Mouse (Mus musculus) erythroblast, embryonic 14.5 days (primary cell): ENCODE data around the gene Ldhd. TPM values are rescaled to one million over a fixed set of nuclear protein-coding genes. Genes with fewer than 3 reads are reported as not detected.

ENCODE experiments used
- H3K27me3 ChIP-seq: 2 replicates; pipeline ENCODE4 v1.6.1; 2012; ENCODE audit warnings: inconsistent platforms; ENCODE audit not compliant: control insufficient read depth
- H3K36me3 ChIP-seq: 2 replicates; pipeline ENCODE4 v1.6.1; 2012; ENCODE audit warnings: mild to moderate bottlenecking, inconsistent platforms; ENCODE audit not compliant: control insufficient read depth
- H3K4me1 ChIP-seq: 2 replicates; pipeline ENCODE4 v1.6.1; 2012; ENCODE audit warnings: inconsistent platforms; ENCODE audit not compliant: control insufficient read depth
- H3K4me3 ChIP-seq: replicated peaks from 2 replicates; pipeline ENCODE3; 2012; ENCODE audit warnings: moderate library complexity, mild to moderate bottlenecking, inconsistent platforms
- H3K9me3 ChIP-seq: 2 replicates; pipeline ENCODE4 v1.6.1; 2012; ENCODE audit warnings: low read length, inconsistent platforms, mixed read lengths; ENCODE audit not compliant: control insufficient read depth
- GATA1 ChIP-seq: IDR thresholded peaks from 2 replicates; pipeline ENCODE4 v1.6.1; 2012; ENCODE audit warnings: low read length, inconsistent platforms, mixed read lengths
- TAL1 ChIP-seq: IDR thresholded peaks from 3 replicates; pipeline ENCODE4 v1.6.1; 2012; ENCODE audit warnings: low read length, inconsistent platforms, mixed read lengths
- polyA plus RNA-seq: library from polyadenylated mRNA; stranded (reverse); fragments of >175 nt; gene quantifications from 2 replicates; pipeline ENCODE4 v1.2.3, GENCODE M21; 2012

The Ldhd gene
- polyA plus RNA-seq, 1 experiment: not detected

GRCm38 (mm10) chr8:111590214-111590613 is 40.0 kb downstream of the Ldhd start:
- TF ChIP-seq TAL1 (no peak), GATA1 (no peak)
- Histone ChIP-seq H3K4me3 (no peak overlapping the region), H3K36me3 (no peaks in the 10 kb centered on the region), H3K27me3 (no peaks in the 10 kb centered on the region), H3K4me1 (peaks cover 43% of the 10 kb centered on the region), H3K9me3 (no peaks in the 10 kb centered on the region)

- Histone ChIP-seq H3K27me3 (no peaks in the 10 kb centered on the region), H3K4me3 (no peak overlapping the region), H3K9me3 (peaks cover 3% of the 10 kb centered on the region; the same call in 1 of the 2 replicates), H3K4me1 (peaks cover 38% of the 10 kb centered on the region), H3K36me3 (no peaks in the 10 kb centered on the region)
- TF ChIP-seq GATA1 (no peak), TAL1 (no peak)
Measured at GRCm38 (mm10) chr8:111588336-111588735, 41.8 kb downstream of the Ldhd start.

DNA sequence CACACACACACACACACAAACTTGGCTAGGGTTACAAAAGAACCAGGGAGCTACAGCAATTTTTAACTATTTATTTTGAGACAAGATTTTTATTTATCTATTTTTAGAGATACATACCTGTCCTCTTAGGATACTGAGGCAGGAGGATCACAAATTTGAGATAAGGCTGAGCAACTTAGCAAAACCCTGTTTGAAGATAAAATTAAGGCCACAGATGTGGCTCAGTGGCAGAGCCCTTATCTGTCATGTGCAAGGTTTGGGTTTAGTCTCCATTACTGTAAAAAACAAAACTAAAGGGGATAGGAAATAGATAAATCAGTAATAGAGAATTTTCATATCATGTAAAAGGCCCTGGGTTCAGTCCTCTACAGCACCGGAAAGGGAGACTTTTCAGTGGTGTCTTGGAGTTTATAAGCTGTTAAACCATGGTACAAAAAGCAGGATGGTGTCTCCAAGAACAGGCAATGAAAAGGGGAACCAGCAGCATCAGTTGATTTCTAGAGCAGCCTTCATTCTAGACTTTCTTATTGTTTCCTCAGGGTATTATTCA is 42.6 kb downstream of the Ldhd start:
- Histone ChIP-seq H3K36me3 (no peaks in the 10 kb centered on the region), H3K9me3 (peaks cover 3% of the 10 kb centered on the region; the same call in 1 of the 2 replicates), H3K27me3 (no peaks in the 10 kb centered on the region), H3K4me1 (peaks cover 32% of the 10 kb centered on the region), H3K4me3 (no peak overlapping the region)
- TF ChIP-seq GATA1: no peak

DNA sequence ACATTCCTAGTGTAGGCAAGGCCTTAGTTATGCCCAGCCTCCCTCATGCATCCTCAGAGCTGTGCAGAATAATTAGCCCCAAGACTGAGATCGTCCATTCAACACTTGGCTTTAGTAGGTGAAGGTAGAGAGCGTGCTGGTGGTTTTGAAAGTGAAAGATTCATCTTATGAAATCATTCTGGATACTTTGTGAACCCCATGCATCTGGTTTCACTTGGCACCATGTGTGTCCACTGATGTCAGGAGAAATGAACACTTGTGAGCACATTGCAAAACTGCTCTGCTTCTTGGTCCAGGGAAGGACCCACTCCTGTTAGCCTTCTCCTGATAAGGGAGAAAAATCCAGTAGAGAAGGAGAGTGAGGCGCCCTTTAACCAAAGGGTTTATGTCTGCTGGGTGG is 45.2 kb downstream of the Ldhd start:
- H3K4me3 ChIP-seq: no peak overlapping the region
- no peaks in the 10 kb centered on the region for H3K36me3 ChIP-seq
- H3K27me3 ChIP-seq: no peaks in the 10 kb centered on the region
- peaks cover 28% of the 10 kb centered on the region for H3K4me1 ChIP-seq
- no peak for TF ChIP-seq GATA1
- TF ChIP-seq TAL1: no peak
- peaks cover 3% of the 10 kb centered on the region; the same call in 1 of the 2 replicates for H3K9me3 ChIP-seq

DNA sequence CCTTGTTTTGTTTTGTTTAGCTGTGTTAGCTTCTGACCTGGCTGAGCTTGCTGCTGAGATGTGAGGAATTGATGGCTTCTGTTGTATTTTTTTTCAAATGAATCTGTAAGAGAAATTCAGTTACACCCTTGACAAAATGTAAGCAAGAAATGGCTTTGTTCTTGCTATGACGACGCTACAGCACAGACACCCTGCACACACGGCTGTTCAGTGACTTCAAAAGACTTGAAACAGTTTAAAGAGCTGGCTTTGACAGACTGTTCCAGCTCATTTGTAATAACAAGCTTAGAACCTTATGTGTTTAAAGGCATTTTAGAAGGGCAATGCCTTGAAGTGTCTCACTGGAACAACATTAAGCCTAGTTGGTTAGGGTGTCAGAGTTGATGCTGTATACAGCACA is 47.8 kb downstream of the Ldhd start:
- no peaks in the 10 kb centered on the region for H3K27me3 ChIP-seq
- H3K36me3 ChIP-seq: no peaks in the 10 kb centered on the region
- peaks cover 15% of the 10 kb centered on the region for H3K4me1 ChIP-seq
- peaks cover 3% of the 10 kb centered on the region; the same call in 1 of the 2 replicates for H3K9me3 ChIP-seq
- TF ChIP-seq TAL1 (no peak), GATA1 (no peak)
- no peak overlapping the region for H3K4me3 ChIP-seq

DNA sequence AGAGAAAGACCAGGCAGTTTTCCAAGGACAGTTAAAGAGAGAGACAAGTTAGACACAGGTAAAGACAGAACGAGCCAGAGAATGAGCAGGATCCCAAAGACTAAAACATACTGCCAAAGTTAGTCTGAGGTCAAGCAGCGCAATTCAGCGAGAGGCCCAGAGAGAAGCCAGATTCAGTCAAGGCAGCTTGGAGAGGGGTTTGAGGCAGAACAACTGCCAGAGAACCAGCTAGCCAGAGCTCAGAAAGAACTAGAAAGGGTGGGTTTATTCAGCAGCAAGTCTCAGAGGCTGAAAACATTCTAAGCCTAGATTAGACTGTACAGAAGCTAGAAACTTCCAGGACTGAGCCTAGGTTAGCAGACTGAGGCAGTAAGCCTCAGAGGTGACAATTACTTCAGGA is 49.9 kb downstream of the Ldhd start:
- peaks cover 8% of the 10 kb centered on the region for H3K4me1 ChIP-seq
- peaks cover 2% of the 10 kb centered on the region; the same call in 1 of the 2 replicates for H3K36me3 ChIP-seq
- no peak overlapping the region for H3K4me3 ChIP-seq
- H3K27me3 ChIP-seq: no peaks in the 10 kb centered on the region
- TF ChIP-seq TAL1 (no peak), GATA1 (no peak)
- H3K9me3 ChIP-seq: peaks cover 3% of the 10 kb centered on the region; the same call in 1 of the 2 replicates

- TF ChIP-seq TAL1 (no peak), GATA1 (no peak)
- Histone ChIP-seq H3K4me3 (no peak overlapping the region), H3K9me3 (peaks cover 3% of the 10 kb centered on the region; the same call in 1 of the 2 replicates), H3K4me1 (peaks cover 12% of the 10 kb centered on the region), H3K36me3 (peaks cover 2% of the 10 kb centered on the region; the same call in 1 of the 2 replicates), H3K27me3 (no peaks in the 10 kb centered on the region)
Measured at GRCm38 (mm10) chr8:111579318-111579717, 50.9 kb downstream of the Ldhd start.

- no peaks in the 10 kb centered on the region for H3K27me3 ChIP-seq
- peaks cover 25% of the 10 kb centered on the region for H3K4me1 ChIP-seq
- peaks cover 2% of the 10 kb centered on the region; the same call in 1 of the 2 replicates for H3K36me3 ChIP-seq
- no peak overlapping the region for H3K4me3 ChIP-seq
- H3K9me3 ChIP-seq: no peaks in the 10 kb centered on the region
- TF ChIP-seq TAL1: no peak
Measured at GRCm38 (mm10) chr8:111577880-111578533, 52.2 kb downstream of the Ldhd start.

- H3K27me3 ChIP-seq: no peaks in the 10 kb centered on the region
- H3K36me3 ChIP-seq: peaks cover 2% of the 10 kb centered on the region; the same call in 1 of the 2 replicates
- H3K4me3 ChIP-seq: no peak overlapping the region
- peaks cover 39% of the 10 kb centered on the region for H3K4me1 ChIP-seq
- no peak for TF ChIP-seq GATA1
- no peak for TF ChIP-seq TAL1
- H3K9me3 ChIP-seq: no peaks in the 10 kb centered on the region
Measured at GRCm38 (mm10) chr8:111576501-111576900, 53.7 kb downstream of the Ldhd start.
